Mouse (Mus musculus) intestine, embryonic 15.5 days (tissue): ENCODE measurements around the gene Prpf31. TPM values are rescaled to one million over a fixed set of nuclear protein-coding genes. Genes with fewer than 3 reads are reported as not detected.

Experiments used
- ATAC-seq: fragments of 200-750 bp; cut with Nextera tagmentation; 2 replicates; pipeline ENCODE4 v1.8.0; 2017; ENCODE audit warnings: moderate TSS enrichment, moderate library complexity
- H3K27ac ChIP-seq: fragments of 300-500 bp; sonication (generic); 2 replicates; pipeline ENCODE4 v1.5.1; 2015; ENCODE audit warnings: mild to moderate bottlenecking, inconsistent platforms
- H3K27me3 ChIP-seq: fragments of 300-500 bp; sonication (generic); replicated peaks from 2 replicates; pipeline ENCODE4 v1.6.1; 2015; ENCODE audit warnings: inconsistent platforms
- H3K36me3 ChIP-seq: fragments of 300-500 bp; sonication (generic); 2 replicates; pipeline ENCODE4 v1.6.1; 2015; ENCODE audit warnings: inconsistent platforms
- H3K4me1 ChIP-seq: fragments of 300-500 bp; sonication (generic); replicated peaks from 2 replicates; pipeline ENCODE4 v1.6.1; 2015; ENCODE audit warnings: inconsistent platforms
- H3K4me2 ChIP-seq: fragments of 300-500 bp; sonication (generic); replicated peaks from 2 replicates; pipeline ENCODE4 v1.6.1; 2015; ENCODE audit warnings: mild to moderate bottlenecking, inconsistent platforms
- H3K4me3 ChIP-seq: fragments of 300-500 bp; sonication (generic); replicated peaks from 2 replicates; pipeline ENCODE4 v1.5.1; 2015; ENCODE audit warnings: inconsistent platforms
- H3K9ac ChIP-seq: fragments of 300-500 bp; sonication (generic); 2 replicates; pipeline ENCODE4 v1.6.1; 2015; ENCODE audit warnings: inconsistent platforms
- H3K9me3 ChIP-seq: fragments of 300-500 bp; sonication (generic); 2 replicates; pipeline ENCODE4 v1.6.1; 2016; ENCODE audit warnings: inconsistent platforms
- WGBS: fragments of 180-500 bp; shearing (Covaris S2); methylation state at CpG from one replicate; pipeline ENCODE4 v1.1.7; 2015; 5-methylcytosine and 5-hydroxymethylcytosine counted together
- polyA plus RNA-seq: library from polyadenylated mRNA; unstranded; fragments of >200 nt; fragmentation: Nextera tagmentation; extraction: Ambion mirVana; gene quantifications from 2 replicates; pipeline ENCODE4 v1.2.1, GENCODE M21; 2015

Prpf31 gene
- polyA plus RNA-seq, 1 experiment from 2014 or later, result 85.7 TPM

DNA sequence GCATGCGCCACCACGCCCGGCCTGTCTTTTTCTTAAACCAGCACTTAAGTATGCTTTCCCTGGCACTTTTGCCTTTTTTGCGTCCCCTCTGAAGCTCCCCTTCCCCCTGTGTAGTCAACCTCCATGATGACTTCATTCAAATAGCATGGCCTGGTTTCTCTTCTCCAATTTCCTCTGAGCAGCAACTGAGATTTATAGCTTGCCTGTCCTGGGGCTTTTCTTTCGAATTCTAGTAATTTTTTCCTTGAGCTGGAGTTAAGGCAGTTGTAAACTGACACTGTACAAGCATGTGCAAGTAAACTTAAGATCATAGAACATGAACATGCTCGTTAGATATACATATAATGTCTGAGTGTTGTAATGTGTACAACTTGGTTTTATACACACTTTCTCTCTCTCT lies 22.4 kb upstream of the Prpf31 start:
- H3K27me3 ChIP-seq, result no peaks in the 10 kb centered on the region
- 75% methylated on average over 6 of the region's 6 CpGs for WGBS
- no peaks in the 10 kb centered on the region for H3K4me1 ChIP-seq
- ATAC-seq, result no peak
- no peak overlapping the region for H3K4me3 ChIP-seq
- H3K4me2 ChIP-seq, result no peak overlapping the region
- no peak overlapping the region for H3K9ac ChIP-seq
- H3K9me3 ChIP-seq, result no peaks in the 10 kb centered on the region
- H3K27ac ChIP-seq, result no peak overlapping the region
- H3K36me3 ChIP-seq, result no peaks in the 10 kb centered on the region

- no peak for ATAC-seq
- WGBS, result 81% methylated on average over 3 of the region's 3 CpGs
- H3K27ac ChIP-seq, result no peak overlapping the region
- no peak overlapping the region for H3K9ac ChIP-seq
- H3K9me3 ChIP-seq, result no peaks in the 10 kb centered on the region
- H3K4me3 ChIP-seq, result no peak overlapping the region
- H3K4me1 ChIP-seq, result no peaks in the 10 kb centered on the region
- no peaks in the 10 kb centered on the region for H3K36me3 ChIP-seq
- no peak overlapping the region for H3K4me2 ChIP-seq
- no peaks in the 10 kb centered on the region for H3K27me3 ChIP-seq
Observed at GRCm38 (mm10) chr7:3608668-3609067, 21.1 kb upstream of the Prpf31 start.

DNA sequence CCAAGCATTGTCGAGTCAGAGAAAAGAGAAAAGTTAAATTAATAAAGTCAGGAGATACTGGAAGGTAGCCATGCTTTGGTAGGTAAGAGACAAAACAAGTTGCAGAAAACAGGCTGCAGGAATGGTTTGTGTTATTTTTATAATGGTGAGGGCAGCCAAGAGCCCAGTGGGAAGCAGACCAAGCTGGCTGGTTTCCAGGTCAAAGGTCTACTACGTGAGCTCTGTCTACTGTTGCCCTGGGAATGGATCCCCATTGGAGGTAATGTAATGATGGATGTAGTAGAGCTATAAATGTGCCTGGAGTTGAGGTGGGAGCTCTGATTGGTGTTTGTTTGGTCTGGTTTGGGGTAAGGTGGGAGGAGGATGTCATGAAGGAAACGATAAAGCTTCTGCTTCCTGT lies 20.7 kb upstream of the Prpf31 start:
- Histone ChIP-seq H3K36me3 (no peaks in the 10 kb centered on the region), H3K27ac (no peak overlapping the region), H3K27me3 (no peaks in the 10 kb centered on the region), H3K4me3 (no peak overlapping the region), H3K4me1 (no peaks in the 10 kb centered on the region), H3K9me3 (no peaks in the 10 kb centered on the region), H3K9ac (no peak overlapping the region), H3K4me2 (no peak overlapping the region)
- ATAC-seq, result no peak
- WGBS, result 54% methylated on average over 3 of the region's 3 CpGs

DNA sequence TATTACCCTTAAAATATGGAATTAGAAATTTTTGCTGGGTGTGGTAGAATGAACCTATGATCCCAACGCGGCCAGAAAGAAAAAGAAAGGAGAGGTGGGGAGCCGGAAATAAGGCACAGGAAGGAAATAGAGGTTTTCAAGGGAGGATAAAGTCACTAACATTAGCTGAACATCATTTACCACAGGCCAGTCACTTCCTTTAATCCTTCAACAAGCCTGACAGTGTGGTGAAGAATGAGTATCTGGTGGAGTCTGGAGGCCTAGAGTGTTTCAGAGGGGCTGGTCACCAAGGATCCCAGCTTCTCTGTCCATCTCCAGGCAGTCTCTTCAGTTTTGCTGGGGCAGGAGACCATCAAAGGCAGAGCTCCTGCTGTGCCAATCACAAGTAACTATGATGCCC lies 19.3 kb upstream of the Prpf31 start:
- no peaks in the 10 kb centered on the region for H3K36me3 ChIP-seq
- no peak overlapping the region for H3K9ac ChIP-seq
- no peak overlapping the region for H3K27ac ChIP-seq
- H3K4me2 ChIP-seq, result no peak overlapping the region
- no peaks in the 10 kb centered on the region for H3K9me3 ChIP-seq
- ATAC-seq, result no peak
- H3K4me1 ChIP-seq, result no peaks in the 10 kb centered on the region
- WGBS, result 86% methylated on average over 3 of the region's 3 CpGs
- no peaks in the 10 kb centered on the region for H3K27me3 ChIP-seq
- H3K4me3 ChIP-seq, result no peak overlapping the region

GRCm38 (mm10) chr7:3611006-3611405 lies 18.8 kb upstream of the Prpf31 start:
- Histone ChIP-seq H3K4me2 (no peak overlapping the region), H3K9me3 (no peaks in the 10 kb centered on the region), H3K9ac (no peak overlapping the region), H3K27ac (no peak overlapping the region), H3K4me1 (no peaks in the 10 kb centered on the region), H3K27me3 (no peaks in the 10 kb centered on the region), H3K36me3 (no peaks in the 10 kb centered on the region), H3K4me3 (no peak overlapping the region)
- no peak for ATAC-seq
- WGBS, result 87% methylated on average over 13 of the region's 13 CpGs

DNA sequence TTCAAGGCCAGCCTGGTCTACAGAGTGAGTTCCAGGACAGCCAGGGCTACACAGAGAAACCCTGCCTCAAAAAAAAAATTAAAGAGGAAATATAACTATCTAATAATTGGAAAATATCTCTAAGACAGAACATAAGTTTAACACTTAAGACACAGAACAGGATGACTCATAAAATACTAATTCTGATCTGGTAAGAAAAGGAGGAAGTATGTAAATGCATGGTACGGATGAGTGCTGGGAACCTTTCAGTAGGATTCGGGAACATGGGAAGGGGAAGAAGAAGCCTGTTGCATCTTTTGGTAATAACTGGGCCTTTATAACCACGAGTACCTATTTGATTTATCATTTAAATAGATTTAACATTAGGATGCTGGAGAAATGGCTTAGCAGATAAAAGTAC lies 15.8 kb upstream of the Prpf31 start:
- Histone ChIP-seq H3K27me3 (no peaks in the 10 kb centered on the region), H3K36me3 (no peaks in the 10 kb centered on the region), H3K27ac (no peak overlapping the region), H3K4me3 (no peak overlapping the region), H3K9ac (no peak overlapping the region), H3K4me1 (0 out of 2 replicates have a peak, but pooled peaks cover 5% of the 10 kb centered on the region), H3K9me3 (no peaks in the 10 kb centered on the region), H3K4me2 (no peak overlapping the region)
- ATAC-seq, result no peak
- 83% methylated on average over 3 of the region's 3 CpGs for WGBS

DNA sequence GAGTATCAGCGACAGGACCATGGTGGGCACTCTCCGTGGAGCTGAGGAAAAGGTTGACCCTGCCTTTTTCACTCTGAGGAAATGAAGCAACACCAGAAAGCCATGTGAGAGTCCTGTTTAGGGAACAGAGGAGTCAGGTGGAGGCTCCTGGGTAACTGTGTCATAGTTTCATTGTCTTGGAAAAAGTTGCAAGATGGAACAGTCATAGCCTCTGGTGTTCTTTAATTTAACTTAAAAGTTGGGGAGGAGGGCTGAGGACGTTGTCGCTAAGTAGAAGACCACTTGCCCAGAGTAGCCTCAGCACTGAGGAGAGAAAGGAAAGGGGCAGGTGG lies 13.8 kb upstream of the Prpf31 start, which contains the start of gene Oscar:
TSS of gene Oscar (minus strand) at position 101 of the 332 bp plus-strand sequence.
- no peak within 1 kb of the TSS for H3K27ac ChIP-seq
- ATAC-seq, result no peak
- no peak within 1 kb of the TSS for H3K9ac ChIP-seq
- no peaks in the 10 kb centered on the region for H3K27me3 ChIP-seq
- H3K4me1 ChIP-seq, result 0 out of 2 replicates have a peak, but pooled peaks cover 5% of the 10 kb centered on the region
- H3K36me3 ChIP-seq, result peaks cover 5% of the 10 kb centered on the region
- peak within 1 kb of the TSS; percentile 68 for H3K4me2 ChIP-seq
- H3K9me3 ChIP-seq, result no peaks in the 10 kb centered on the region
- H3K4me3 ChIP-seq, result peak within 1 kb of the TSS; percentile 80
- 77% methylated on average over 4 of the region's 4 CpGs for WGBS

DNA sequence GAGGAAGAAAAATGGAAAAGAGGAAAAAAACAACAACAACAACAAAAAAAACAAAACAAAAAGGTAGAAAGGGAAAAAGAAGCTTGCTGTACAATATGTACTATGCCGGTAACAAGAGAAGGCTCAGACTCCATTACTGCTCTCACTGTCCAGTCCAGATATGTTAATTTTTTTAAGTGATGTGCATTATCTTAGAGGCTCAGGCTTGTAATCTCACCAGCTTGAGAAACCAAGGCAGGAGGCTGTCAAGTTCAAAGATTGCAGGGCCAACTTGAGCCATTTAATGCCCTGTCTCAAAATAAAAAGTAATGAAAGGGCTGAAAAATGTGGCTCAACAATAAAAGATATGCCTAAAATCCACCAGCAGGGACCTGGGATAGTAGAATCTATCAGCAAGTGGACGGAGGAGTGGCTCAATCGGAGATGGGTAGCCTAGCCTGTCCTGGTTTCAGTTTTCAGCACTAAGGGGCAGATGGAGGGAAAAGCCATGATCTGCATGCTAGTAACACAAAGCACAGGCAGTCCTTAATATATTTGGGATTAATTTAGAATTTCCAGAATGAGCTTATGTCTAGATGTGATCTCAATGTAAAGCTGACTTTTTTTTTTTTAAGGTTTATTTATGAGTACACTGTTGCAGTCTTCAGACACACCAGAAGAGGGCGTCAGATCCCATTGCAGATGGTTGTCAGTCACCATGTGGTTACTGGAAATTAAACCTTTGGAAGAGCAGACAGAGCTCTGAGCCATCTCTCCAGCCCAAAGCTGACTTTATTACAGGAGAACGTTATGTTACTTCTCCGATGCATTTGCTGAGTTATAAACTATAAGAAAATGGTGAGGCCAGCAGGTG lies 13.2 kb upstream of the Prpf31 start:
- H3K27me3 ChIP-seq, result no peaks in the 10 kb centered on the region
- H3K9me3 ChIP-seq, result no peaks in the 10 kb centered on the region
- H3K27ac ChIP-seq, result no peak overlapping the region
- peak overlapping the region; percentile 68 for H3K4me2 ChIP-seq
- H3K9ac ChIP-seq, result no peak overlapping the region
- peak; percentile 51 for ATAC-seq
- H3K36me3 ChIP-seq, result peaks cover 5% of the 10 kb centered on the region
- 43% methylated on average over 6 of the region's 6 CpGs for WGBS
- H3K4me1 ChIP-seq, result 0 out of 2 replicates have a peak, but pooled peaks cover 5% of the 10 kb centered on the region
- H3K4me3 ChIP-seq, result peak overlapping the region; percentile 80

GRCm38 (mm10) chr7:3617242-3617995 lies 12.4 kb upstream of the Prpf31 start, which contains the start of gene Ndufa3:
Gene Ndufa3 (plus strand): TSS chr7:3617373.
- H3K4me1 ChIP-seq, result 0 out of 2 replicates have a peak, but pooled peaks cover 5% of the 10 kb centered on the region
- no peaks in the 10 kb centered on the region for H3K27me3 ChIP-seq
- peak within 1 kb of the TSS; percentile 75 for H3K27ac ChIP-seq
- WGBS, result under 1% methylated on average over 32 of the region's 32 CpGs
- H3K4me2 ChIP-seq, result peak within 1 kb of the TSS; percentile 68
- H3K9ac ChIP-seq, result peak within 1 kb of the TSS; percentile 82
- no peaks in the 10 kb centered on the region for H3K9me3 ChIP-seq
- ATAC-seq, result peak; percentile 97
- peaks cover 10% of the 10 kb centered on the region for H3K36me3 ChIP-seq
- H3K4me3 ChIP-seq, result peak within 1 kb of the TSS; percentile 80

DNA sequence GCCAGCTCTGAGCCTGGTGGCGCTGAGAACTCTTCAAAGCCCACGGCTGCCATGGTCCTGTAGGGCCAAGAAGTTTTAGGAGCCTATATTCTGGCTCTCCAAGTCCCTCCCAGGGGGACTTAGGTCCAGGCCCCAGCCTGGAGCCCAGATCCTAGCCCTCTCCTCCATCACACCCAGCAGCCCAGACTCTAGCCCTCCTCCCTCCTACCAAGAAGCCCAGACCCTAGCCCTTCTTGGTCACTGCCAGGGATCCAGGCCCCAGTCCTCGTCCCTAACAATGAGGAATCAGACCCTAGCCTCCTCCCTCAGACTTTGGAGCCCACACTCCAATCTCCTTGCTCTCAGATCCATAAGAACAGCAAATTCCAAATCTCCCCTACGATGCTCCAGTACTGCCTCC lies 755 bp upstream of the Prpf31 start:
- Histone ChIP-seq H3K4me1 (peaks cover 14% of the 10 kb centered on the region), H3K4me2 (peak overlapping the region; percentile 94), H3K27ac (no peak overlapping the region), H3K27me3 (no peaks in the 10 kb centered on the region), H3K4me3 (peak overlapping the region; percentile 58), H3K9ac (peak overlapping the region; percentile 64), H3K36me3 (0 out of 2 replicates have a peak, but pooled peaks cover 8% of the 10 kb centered on the region), H3K9me3 (no peaks in the 10 kb centered on the region)
- peak; percentile 42 for ATAC-seq
- 30% methylated on average over 4 of the region's 4 CpGs for WGBS

DNA sequence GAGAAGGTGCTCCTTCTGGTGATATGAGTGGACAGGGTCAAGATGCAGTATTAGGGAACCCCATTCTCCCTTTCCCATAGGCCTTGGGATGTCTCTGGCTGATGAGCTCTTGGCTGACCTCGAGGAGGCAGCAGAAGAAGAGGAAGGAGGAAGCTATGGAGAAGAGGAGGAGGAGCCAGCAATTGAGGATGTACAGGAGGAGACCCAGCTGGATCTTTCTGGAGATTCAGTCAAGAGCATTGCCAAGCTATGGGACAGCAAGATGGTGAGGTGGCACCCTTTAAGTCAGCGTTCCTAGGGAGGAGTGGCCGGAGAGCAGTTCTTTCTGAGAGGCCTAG lies 662 bp downstream of the Prpf31 start:
- WGBS, result 62% methylated on average over 3 of the region's 3 CpGs

DNA sequence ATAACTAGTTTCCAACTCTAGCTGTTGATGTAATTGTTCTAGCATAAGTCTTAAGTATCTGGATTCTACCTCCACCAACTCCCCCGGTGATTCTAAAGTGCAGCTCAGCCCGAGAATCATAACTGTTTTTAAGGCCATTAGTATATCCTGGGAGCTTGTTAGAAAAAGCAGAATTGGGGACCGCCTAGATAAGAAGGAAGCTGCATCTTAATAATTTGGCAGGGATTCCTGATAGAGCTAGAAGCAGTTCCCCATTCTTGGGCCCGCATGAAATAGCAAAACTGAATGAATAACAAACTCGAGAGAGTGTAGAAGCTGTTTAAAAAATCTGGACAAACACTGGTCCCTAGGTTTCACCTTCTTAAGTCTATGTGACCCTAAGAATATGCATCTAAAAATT lies 13.6 kb downstream of the Prpf31 start:
- ATAC-seq, result no peak
- Histone ChIP-seq H3K27ac (no peak overlapping the region), H3K9ac (no peak overlapping the region), H3K36me3 (peaks cover 16% of the 10 kb centered on the region), H3K9me3 (no peaks in the 10 kb centered on the region), H3K27me3 (no peaks in the 10 kb centered on the region), H3K4me1 (peaks cover 25% of the 10 kb centered on the region), H3K4me2 (no peak overlapping the region), H3K4me3 (no peak overlapping the region)
- WGBS, result 68% methylated on average over 5 of the region's 5 CpGs

More for the DNA sequence above, 662 bp downstream of the Prpf31 start:
- peak overlapping the region; percentile 63 for H3K9ac ChIP-seq
- H3K9me3 ChIP-seq, result no peaks in the 10 kb centered on the region
- H3K4me2 ChIP-seq, result peak overlapping the region; percentile 82
- H3K4me3 ChIP-seq, result peak overlapping the region; percentile 58
- H3K4me1 ChIP-seq, result peaks cover 14% of the 10 kb centered on the region
- 0 out of 2 replicates have a peak, but pooled peaks have one; percentile 9 for ATAC-seq
- no peak overlapping the region for H3K27ac ChIP-seq
- H3K27me3 ChIP-seq, result no peaks in the 10 kb centered on the region
- H3K36me3 ChIP-seq, result peaks cover 5% of the 10 kb centered on the region; the same call in 1 of the 2 replicates
